Mouse (Mus musculus): ENCODE data around the gene Ammecr1. TPM values are rescaled to one million over a fixed set of nuclear protein-coding genes. Genes with fewer than 3 reads are reported as not detected.

Gene Ammecr1
- polyA plus RNA-seq, 1 experiment from 2014 or later = 4.8 TPM

DNA sequence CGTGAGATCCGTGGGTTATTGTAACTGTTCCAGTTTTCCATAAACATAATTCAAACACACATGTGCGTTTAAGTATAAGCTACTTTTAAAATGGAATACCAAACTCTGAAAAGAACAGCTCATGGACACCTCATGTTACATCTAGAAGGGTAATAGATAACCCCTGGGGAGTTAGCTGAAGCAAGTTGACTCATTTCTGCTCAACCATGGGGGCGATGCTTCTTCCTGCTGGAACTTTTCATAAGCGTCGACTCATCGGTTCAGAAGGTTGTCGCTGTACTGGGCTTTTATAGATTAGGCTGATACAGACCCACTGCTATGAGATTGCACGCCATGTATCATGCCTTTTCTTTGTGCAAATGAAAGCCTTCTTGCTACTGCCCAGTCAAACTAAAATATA, 118.5 kb downstream of the Ammecr1 start:
- ATAC-seq = no peak
- TF ChIP-seq EP300 (IDR thresholded peaks at IDR 0.05) (no peak), CTCF (IDR thresholded peaks at IDR 0.05) (no peak)
- WGBS = 83% methylated on average over 9 of the region's 9 CpGs

GRCm38 (mm10) chrX:142846266-142846665, 120.3 kb downstream of the Ammecr1 start:
- H3K4me2 ChIP-seq (replicated peaks; ENCODE audit: low read depth, low read length) = no peak overlapping the region
- no peak for ATAC-seq
- 71% methylated on average over 6 of the region's 6 CpGs for WGBS

More for the DNA sequence above, 118.5 kb downstream of the Ammecr1 start:
- no peak for DNase-seq (ENCODE audit: low spot score)
- H3K27ac ChIP-seq (ENCODE audit: low read length) = no peak overlapping the region
- no peak overlapping the region for H3K4me2 ChIP-seq (replicated peaks; ENCODE audit: low read depth, low read length)
- H3K4me3 ChIP-seq (ENCODE audit: low read depth, low read length) = no peak overlapping the region
- no peaks in the 10 kb centered on the region for H3K4me1 ChIP-seq (ENCODE audit: insufficient read depth, low read depth, low read length)
- no peaks in the 10 kb centered on the region for H3K36me3 ChIP-seq (ENCODE audit: insufficient read depth, low read length)
- H3K9ac ChIP-seq (replicated peaks; ENCODE audit: low read depth) = no peak overlapping the region
- no peaks in the 10 kb centered on the region for H3K27me3 ChIP-seq (replicated peaks; ENCODE audit: insufficient read depth, low read length)
- no peaks in the 10 kb centered on the region for H3K9me3 ChIP-seq (ENCODE audit: low read length)

DNA sequence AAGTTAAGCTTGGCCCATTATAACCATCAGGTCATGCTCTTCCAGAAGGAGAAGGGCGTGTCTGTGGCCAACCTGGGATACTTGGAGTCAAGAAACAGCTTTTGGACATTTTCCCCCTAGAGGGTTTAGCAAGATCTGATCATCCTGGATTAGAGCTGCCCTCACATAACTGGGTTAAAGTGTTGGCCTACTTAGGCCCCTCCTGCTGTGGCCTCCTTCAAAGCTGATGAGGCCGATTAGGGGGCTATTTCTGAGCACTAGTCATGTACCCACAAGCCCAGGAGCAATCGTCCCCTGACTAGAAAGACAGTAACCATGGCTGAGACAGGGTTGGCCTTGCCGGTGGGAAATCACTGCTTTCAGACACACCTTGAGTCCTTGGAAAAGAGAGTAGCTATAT, 124.6 kb downstream of the Ammecr1 start:
- DNase-seq (ENCODE audit: low spot score) = no peak
- H3K27ac ChIP-seq (ENCODE audit: low read length) = no peak overlapping the region
- TF ChIP-seq EP300 (IDR thresholded peaks at IDR 0.05) = no peak
- no peak for TF ChIP-seq CTCF (IDR thresholded peaks at IDR 0.05)
- no peaks in the 10 kb centered on the region for H3K27me3 ChIP-seq (replicated peaks; ENCODE audit: insufficient read depth, low read length)
- H3K4me1 ChIP-seq (ENCODE audit: insufficient read depth, low read depth, low read length) = no peaks in the 10 kb centered on the region
- H3K36me3 ChIP-seq (ENCODE audit: insufficient read depth, low read length) = no peaks in the 10 kb centered on the region
- no peaks in the 10 kb centered on the region for H3K9me3 ChIP-seq (ENCODE audit: low read length)
- H3K4me2 ChIP-seq (replicated peaks; ENCODE audit: low read depth, low read length) = no peak overlapping the region
- no peak overlapping the region for H3K4me3 ChIP-seq (ENCODE audit: low read depth, low read length)
- no peak for ATAC-seq
- WGBS = 75% methylated on average over 4 of the region's 4 CpGs
- H3K9ac ChIP-seq (replicated peaks; ENCODE audit: low read depth) = no peak overlapping the region

More at GRCm38 (mm10) chrX:142846266-142846665, 120.3 kb downstream of the Ammecr1 start:
- H3K27me3 ChIP-seq (replicated peaks; ENCODE audit: insufficient read depth, low read length) = no peaks in the 10 kb centered on the region
- no peak for TF ChIP-seq CTCF (IDR thresholded peaks at IDR 0.05)
- TF ChIP-seq EP300 (IDR thresholded peaks at IDR 0.05) = no peak
- no peaks in the 10 kb centered on the region for H3K36me3 ChIP-seq (ENCODE audit: insufficient read depth, low read length)
- no peaks in the 10 kb centered on the region for H3K4me1 ChIP-seq (ENCODE audit: insufficient read depth, low read depth, low read length)
- H3K4me3 ChIP-seq (ENCODE audit: low read depth, low read length) = no peak overlapping the region
- H3K9me3 ChIP-seq (ENCODE audit: low read length) = no peaks in the 10 kb centered on the region
- H3K9ac ChIP-seq (replicated peaks; ENCODE audit: low read depth) = no peak overlapping the region
- no peak for DNase-seq (ENCODE audit: low spot score)
- H3K27ac ChIP-seq (ENCODE audit: low read length) = no peak overlapping the region

DNA sequence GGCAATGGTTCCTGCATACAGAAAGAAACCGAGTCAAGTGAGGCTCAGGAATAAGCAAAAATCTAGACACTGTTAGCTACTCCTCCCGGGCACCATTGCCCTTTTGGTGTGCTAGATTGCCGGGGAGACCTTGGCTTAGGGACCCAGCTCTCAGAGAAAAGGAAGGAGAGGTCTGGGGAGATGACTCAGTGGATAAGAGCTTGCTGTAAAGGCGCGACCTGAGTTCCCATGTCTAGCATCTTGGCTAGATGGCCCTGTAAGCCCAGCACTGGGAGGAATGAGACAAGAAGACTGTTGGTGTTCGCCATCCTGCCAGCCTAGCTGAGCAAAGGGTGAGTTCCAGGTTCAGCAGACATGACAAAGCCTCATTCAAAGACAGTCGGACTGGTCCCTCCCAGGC, 127.1 kb downstream of the Ammecr1 start:
- 88% methylated on average over 7 of the region's 7 CpGs for WGBS
- TF ChIP-seq CTCF (IDR thresholded peaks at IDR 0.05) = no peak
- TF ChIP-seq EP300 (IDR thresholded peaks at IDR 0.05) = no peak
- Histone ChIP-seq H3K9me3 (ENCODE audit: low read length) (no peaks in the 10 kb centered on the region), H3K27ac (ENCODE audit: low read length) (no peak overlapping the region), H3K4me3 (ENCODE audit: low read depth, low read length) (no peak overlapping the region), H3K4me2 (replicated peaks; ENCODE audit: low read depth, low read length) (no peak overlapping the region), H3K27me3 (replicated peaks; ENCODE audit: insufficient read depth, low read length) (no peaks in the 10 kb centered on the region), H3K4me1 (ENCODE audit: insufficient read depth, low read depth, low read length) (no peaks in the 10 kb centered on the region), H3K36me3 (ENCODE audit: insufficient read depth, low read length) (no peaks in the 10 kb centered on the region), H3K9ac (replicated peaks; ENCODE audit: low read depth) (no peak overlapping the region)
- ATAC-seq (no peak), DNase-seq (ENCODE audit: low spot score) (no peak)

DNA sequence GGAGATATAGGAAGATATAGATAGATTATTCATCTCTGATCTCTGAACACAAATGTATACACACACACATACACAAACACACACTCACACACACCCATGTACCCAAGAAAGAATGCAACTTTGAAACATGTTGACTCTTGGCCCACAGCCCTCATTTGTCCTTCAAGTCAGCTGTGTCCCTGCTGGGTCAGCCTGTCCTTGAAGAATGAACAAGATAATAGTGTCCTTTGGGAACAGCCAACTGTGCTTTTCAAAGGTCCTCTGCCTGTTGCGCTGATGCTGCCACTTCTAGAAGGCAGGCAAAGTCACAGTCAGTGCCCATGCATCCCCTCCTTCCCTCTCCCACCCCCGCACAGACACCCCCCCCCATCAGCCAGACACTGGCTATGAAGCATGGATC, 127.7 kb downstream of the Ammecr1 start:
- no peaks in the 10 kb centered on the region for H3K36me3 ChIP-seq (ENCODE audit: insufficient read depth, low read length)
- no peak for TF ChIP-seq CTCF (IDR thresholded peaks at IDR 0.05)
- TF ChIP-seq EP300 (IDR thresholded peaks at IDR 0.05) = no peak
- H3K27ac ChIP-seq (ENCODE audit: low read length) = no peak overlapping the region
- H3K4me2 ChIP-seq (replicated peaks; ENCODE audit: low read depth, low read length) = no peak overlapping the region
- no peaks in the 10 kb centered on the region for H3K9me3 ChIP-seq (ENCODE audit: low read length)
- no peak; the same call in 1 of the 2 replicates for ATAC-seq
- no peak overlapping the region for H3K9ac ChIP-seq (replicated peaks; ENCODE audit: low read depth)
- WGBS = 89% methylated on average over 2 of the region's 2 CpGs
- no peak for DNase-seq (ENCODE audit: low spot score)
- H3K4me1 ChIP-seq (ENCODE audit: insufficient read depth, low read depth, low read length) = no peaks in the 10 kb centered on the region
- H3K27me3 ChIP-seq (replicated peaks; ENCODE audit: insufficient read depth, low read length) = no peaks in the 10 kb centered on the region
- no peak overlapping the region for H3K4me3 ChIP-seq (ENCODE audit: low read depth, low read length)

DNA sequence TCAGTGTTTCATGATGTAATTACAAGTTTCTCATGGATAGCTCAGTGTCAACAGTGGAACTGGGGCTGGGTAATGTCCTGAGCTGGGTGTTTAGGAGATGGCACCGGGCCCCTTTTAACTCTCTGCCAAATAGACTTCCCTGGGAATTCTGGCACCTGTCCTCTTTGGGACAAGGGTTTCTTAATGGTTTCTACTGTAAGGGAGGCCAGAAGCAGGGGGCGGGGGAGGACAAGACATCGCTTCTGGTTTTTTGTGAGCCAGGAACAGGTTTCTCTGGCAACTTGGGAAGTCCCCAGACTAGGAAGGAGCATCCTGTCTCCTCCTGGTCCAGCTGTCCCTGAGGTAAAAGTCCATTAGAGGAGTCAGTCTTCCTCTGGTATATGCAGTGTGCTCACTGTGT, 129.2 kb downstream of the Ammecr1 start:
- Histone ChIP-seq H3K4me1 (ENCODE audit: insufficient read depth, low read depth, low read length) (no peaks in the 10 kb centered on the region), H3K27ac (ENCODE audit: low read length) (no peak overlapping the region), H3K4me3 (ENCODE audit: low read depth, low read length) (no peak overlapping the region), H3K36me3 (ENCODE audit: insufficient read depth, low read length) (no peaks in the 10 kb centered on the region), H3K9ac (replicated peaks; ENCODE audit: low read depth) (no peak overlapping the region), H3K27me3 (replicated peaks; ENCODE audit: insufficient read depth, low read length) (no peaks in the 10 kb centered on the region), H3K4me2 (replicated peaks; ENCODE audit: low read depth, low read length) (no peak overlapping the region), H3K9me3 (ENCODE audit: low read length) (no peaks in the 10 kb centered on the region)
- no peak for ATAC-seq
- 85% methylated on average over 3 of the region's 3 CpGs for WGBS
- TF ChIP-seq EP300 (IDR thresholded peaks at IDR 0.05) = no peak
- no peak for TF ChIP-seq CTCF (IDR thresholded peaks at IDR 0.05)
- DNase-seq (ENCODE audit: low spot score) = no peak

- H3K9me3 ChIP-seq (ENCODE audit: low read length) = no peaks in the 10 kb centered on the region
- H3K27me3 ChIP-seq (replicated peaks; ENCODE audit: insufficient read depth, low read length) = no peaks in the 10 kb centered on the region
- no peak overlapping the region for H3K27ac ChIP-seq (ENCODE audit: low read length)
- H3K4me1 ChIP-seq (ENCODE audit: insufficient read depth, low read depth, low read length) = no peaks in the 10 kb centered on the region
- H3K4me2 ChIP-seq (replicated peaks; ENCODE audit: low read depth, low read length) = no peak overlapping the region
- ATAC-seq (no peak), DNase-seq (ENCODE audit: low spot score) (no peak)
- WGBS = 90% methylated on average over 7 of the region's 7 CpGs
- TF ChIP-seq EP300 (IDR thresholded peaks at IDR 0.05) = no peak
- TF ChIP-seq CTCF (IDR thresholded peaks at IDR 0.05) = no peak
- no peak overlapping the region for H3K9ac ChIP-seq (replicated peaks; ENCODE audit: low read depth)
- H3K4me3 ChIP-seq (ENCODE audit: low read depth, low read length) = no peak overlapping the region
- H3K36me3 ChIP-seq (ENCODE audit: insufficient read depth, low read length) = no peaks in the 10 kb centered on the region
Measured at GRCm38 (mm10) chrX:142836399-142836798, 130.1 kb downstream of the Ammecr1 start.
